In genomic region chr19:4211891-4212588, GRCm38 (mm10) we compare ENCODE assay signal across 19 mouse cellular contexts. TPM values are rescaled to one million over a fixed set of nuclear protein-coding genes. Genes with fewer than 3 reads are reported as not detected.
DNase-seq lines count a peak whose midpoint lies in the region; ATAC-seq and TF ChIP-seq lines count a peak whose summit lies in the region.
"Had no signal": no experiment of that assay in that cellular context is flagged by ENCODE, and none has a peak within 500 bp of the region (broad histone marks: within the 10 kb centered on the region; RNA-seq: fewer than 3 reads in every experiment).

No protein-coding gene starts in this region.

- no peak overlapping the region for H3K4me3 ChIP-seq in forebrain, embryonic 11.5 days (ENCODE audit: low read depth, low read length)
- no peak overlapping the region for H3K4me3 ChIP-seq in forebrain, embryonic 14.5 days (ENCODE audit: low read depth, low read length)
- no peak overlapping the region for H3K4me3 ChIP-seq in midbrain, embryonic 10.5 days
- H3K4me3 ChIP-seq in midbrain, embryonic 11.5 days (ENCODE audit: low read depth, low read length), result no peak overlapping the region
- no peak overlapping the region for H3K4me3 ChIP-seq in intestine, embryonic 15.5 days (replicated peaks)
- no peak overlapping the region for H3K4me3 ChIP-seq in limb, embryonic 15.5 days
- H3K4me3 ChIP-seq in lung, adult 2 months (replicated peaks; ENCODE audit: extremely low read depth, low read depth, low read length), result no peak overlapping the region
- H3K4me3 ChIP-seq: heart, embryonic 12.5 days had no signal

- no peak overlapping the region for H3K27ac ChIP-seq in forebrain, embryonic 11.5 days (ENCODE audit: low read depth, low read length)
- no peak overlapping the region for H3K27ac ChIP-seq in forebrain, embryonic 14.5 days (ENCODE audit: low read depth, low read length)
- H3K27ac ChIP-seq in midbrain, embryonic 10.5 days (replicated peaks), result peak overlapping the region; percentile 4
- no peak overlapping the region for H3K27ac ChIP-seq in midbrain, embryonic 11.5 days (ENCODE audit: low read depth, low read length)
- H3K27ac ChIP-seq in intestine, embryonic 15.5 days, result no peak overlapping the region
- H3K27ac ChIP-seq in limb, embryonic 15.5 days, result peak overlapping the region; percentile 61

- H3K36me3 ChIP-seq in forebrain, embryonic 11.5 days (ENCODE audit: control insufficient read depth, insufficient read depth, low read length), result no peaks in the 10 kb centered on the region
- no peaks in the 10 kb centered on the region for H3K36me3 ChIP-seq in forebrain, embryonic 14.5 days (ENCODE audit: control insufficient read depth, insufficient read depth, low read length)
- no peaks in the 10 kb centered on the region for H3K36me3 ChIP-seq in midbrain, embryonic 10.5 days
- H3K36me3 ChIP-seq in midbrain, embryonic 11.5 days (ENCODE audit: control insufficient read depth, insufficient read depth, low read length), result no peaks in the 10 kb centered on the region
- no peaks in the 10 kb centered on the region for H3K36me3 ChIP-seq in intestine, embryonic 15.5 days
- H3K36me3 ChIP-seq in limb, embryonic 15.5 days, result no peaks in the 10 kb centered on the region
- H3K36me3 ChIP-seq: heart, embryonic 12.5 days had no signal

- TF ChIP-seq CTCF in lung, adult 2 months (IDR thresholded peaks at IDR 0.05; ENCODE audit: insufficient read depth, low read length), result no peak

- peak overlapping the region; percentile 7; the same call in 1 of the 2 replicates for H3K9ac ChIP-seq in forebrain, embryonic 11.5 days (ENCODE audit: low read length)
- H3K9ac ChIP-seq in forebrain, embryonic 14.5 days (ENCODE audit: low read length), result no peak overlapping the region
- no peak overlapping the region for H3K9ac ChIP-seq in midbrain, embryonic 11.5 days (ENCODE audit: low read length)
- peak overlapping the region; percentile 5; the same call in 1 of the 2 replicates for H3K9ac ChIP-seq in intestine, embryonic 15.5 days
- H3K9ac ChIP-seq in limb, embryonic 15.5 days, result no peak overlapping the region
- H3K9ac ChIP-seq: heart, embryonic 12.5 days had no signal

- no peaks in the 10 kb centered on the region for H3K9me3 ChIP-seq in forebrain, embryonic 11.5 days (ENCODE audit: control insufficient read depth, low read length)
- no peaks in the 10 kb centered on the region for H3K9me3 ChIP-seq in forebrain, embryonic 14.5 days (replicated peaks; ENCODE audit: control insufficient read depth, low read length)
- H3K9me3 ChIP-seq in midbrain, embryonic 10.5 days (replicated peaks), result no peaks in the 10 kb centered on the region
- H3K9me3 ChIP-seq in midbrain, embryonic 11.5 days (ENCODE audit: control insufficient read depth, low read length), result no peaks in the 10 kb centered on the region
- no peaks in the 10 kb centered on the region for H3K9me3 ChIP-seq in intestine, embryonic 15.5 days
- no peaks in the 10 kb centered on the region for H3K9me3 ChIP-seq in limb, embryonic 15.5 days
- H3K9me3 ChIP-seq: heart, embryonic 12.5 days had no signal

- no peak overlapping the region for H3K4me2 ChIP-seq in forebrain, embryonic 11.5 days (ENCODE audit: low read depth, low read length, severe bottlenecking)
- no peak overlapping the region for H3K4me2 ChIP-seq in forebrain, embryonic 14.5 days (ENCODE audit: low read length)
- H3K4me2 ChIP-seq in midbrain, embryonic 11.5 days, result no peak overlapping the region
- no peak overlapping the region for H3K4me2 ChIP-seq in intestine, embryonic 15.5 days (replicated peaks)
- no peak overlapping the region for H3K4me2 ChIP-seq in limb, embryonic 15.5 days
- H3K4me2 ChIP-seq: heart, embryonic 12.5 days; liver, embryonic 11.5 days had no signal

- no peak for TF ChIP-seq POLR2A in lung, adult 2 months (IDR thresholded peaks at IDR 0.05; ENCODE audit: borderline replicate concordance, extremely low read depth, low read depth, low read length)

- ATAC-seq in forebrain, embryonic 11.5 days (replicated peaks; ENCODE audit: low FRiP score), result no peak
- ATAC-seq in forebrain, embryonic 14.5 days, result no peak
- no peak for ATAC-seq in midbrain, embryonic 11.5 days (ENCODE audit: low FRiP score)
- ATAC-seq in intestine, embryonic 15.5 days, result no peak
- no peak for ATAC-seq in limb, embryonic 15.5 days (ENCODE audit: insufficient number of reproducible peaks, low FRiP score, low TSS enrichment, low read depth)

- peaks cover 23% of the 10 kb centered on the region for H3K4me1 ChIP-seq in forebrain, embryonic 11.5 days (replicated peaks; ENCODE audit: control insufficient read depth, insufficient read depth, low read length)
- peaks cover 15% of the 10 kb centered on the region for H3K4me1 ChIP-seq in forebrain, embryonic 14.5 days (ENCODE audit: control insufficient read depth, insufficient read depth, low read length)
- peaks cover 55% of the 10 kb centered on the region for H3K4me1 ChIP-seq in midbrain, embryonic 10.5 days
- peaks cover 25% of the 10 kb centered on the region for H3K4me1 ChIP-seq in midbrain, embryonic 11.5 days (ENCODE audit: control insufficient read depth, insufficient read depth, low read length)
- peaks cover 42% of the 10 kb centered on the region for H3K4me1 ChIP-seq in intestine, embryonic 15.5 days (replicated peaks)
- peaks cover 49% of the 10 kb centered on the region for H3K4me1 ChIP-seq in limb, embryonic 15.5 days
- H3K4me1 ChIP-seq in lung, adult 2 months (ENCODE audit: control insufficient read depth, insufficient read depth, low read length), result peaks cover 18% of the 10 kb centered on the region

- no peak for DNase-seq in forebrain, embryonic 11.5 days (ENCODE audit: low spot score)
- DNase-seq in forebrain, embryonic 14.5 days (ENCODE audit: low spot score), result no peak
- no peak for DNase-seq in midbrain, embryonic 10.5 days (ENCODE audit: low spot score)
- DNase-seq in midbrain, embryonic 11.5 days (ENCODE audit: low spot score, missing footprints), result no peak
- no peak for DNase-seq in thymus, adult 18-20 months
- DNase-seq in lung, adult 2 months, result no peak
- DNase-seq: cerebellum, postnatal 10 days; embryo, embryonic 11 days; gastrocnemius, postnatal 36 days; kidney, postnatal 10 days had no signal

- WGBS in forebrain, embryonic 11.5 days, result 18% methylated on average over 4 of the region's 4 CpGs
- WGBS in forebrain, embryonic 14.5 days, result 14% methylated on average over 4 of the region's 4 CpGs
- WGBS in midbrain, embryonic 10.5 days, result 12% methylated on average over 4 of the region's 4 CpGs
- WGBS in midbrain, embryonic 11.5 days, result 16% methylated on average over 4 of the region's 4 CpGs
- WGBS in intestine, embryonic 15.5 days, result 66% methylated on average over 4 of the region's 4 CpGs
- 34% methylated on average over 4 of the region's 4 CpGs for WGBS in limb, embryonic 15.5 days
- 85% methylated on average over 4 of the region's 4 CpGs for WGBS in lung, adult 2 months

- peaks cover 31% of the 10 kb centered on the region for H3K27me3 ChIP-seq in forebrain, embryonic 11.5 days (ENCODE audit: control insufficient read depth, insufficient read depth, low read length)
- peaks cover 37% of the 10 kb centered on the region for H3K27me3 ChIP-seq in forebrain, embryonic 14.5 days (replicated peaks; ENCODE audit: control insufficient read depth, insufficient read depth, low read length)
- H3K27me3 ChIP-seq in midbrain, embryonic 10.5 days (ENCODE audit: low read depth, poor library complexity, severe bottlenecking), result peaks cover 86% of the 10 kb centered on the region
- peaks cover 47% of the 10 kb centered on the region for H3K27me3 ChIP-seq in midbrain, embryonic 11.5 days (ENCODE audit: control insufficient read depth, insufficient read depth, low read length)
- H3K27me3 ChIP-seq in intestine, embryonic 15.5 days (replicated peaks), result 0 out of 2 replicates have a peak, but pooled peaks cover 3% of the 10 kb centered on the region
- H3K27me3 ChIP-seq in limb, embryonic 15.5 days, result no peaks in the 10 kb centered on the region

RNA-seq across cellular contexts. Expression of gene Clcf1, which starts 2.0 kb away (rescaled TPM):
- polyA plus RNA-seq in forebrain, embryonic 11.5 days (2014; fragmentation: Nextera tagmentation; extraction: Ambion mirVana), result 1.0 and 1.8 TPM in 2 replicates
- polyA plus RNA-seq in forebrain, embryonic 14.5 days (2014; fragmentation: Nextera tagmentation; extraction: Ambion mirVana), result 0.61 and 0.85 TPM in 2 replicates
- polyA plus RNA-seq in midbrain, embryonic 10.5 days (2016; fragmentation: Nextera tagmentation; extraction: Ambion mirVana), result 0.65 and 0.74 TPM in 2 replicates
- 0.31 and 0.32 TPM in 2 replicates for polyA plus RNA-seq in midbrain, embryonic 11.5 days (2014; fragmentation: Nextera tagmentation; extraction: Ambion mirVana)
- polyA plus RNA-seq in intestine, embryonic 15.5 days (2015; fragmentation: Nextera tagmentation; extraction: Ambion mirVana), result 5.7 and 5.9 TPM in 2 replicates
- polyA plus RNA-seq in limb, embryonic 15.5 days (2015; fragmentation: Nextera tagmentation; extraction: Ambion mirVana), result 8.1 and 8.4 TPM in 2 replicates
- 34.0 and 42.0 TPM in 2 replicates for polyA plus RNA-seq in lung, adult 2 months (2012; rRNA removed)

RNA-seq across cellular contexts. Expression of gene AC109138.7, which starts 2.1 kb away (rescaled TPM):
- polyA plus RNA-seq in forebrain, embryonic 11.5 days (2014; fragmentation: Nextera tagmentation; extraction: Ambion mirVana), result not detected in 2 replicates
- polyA plus RNA-seq in forebrain, embryonic 14.5 days (2014; fragmentation: Nextera tagmentation; extraction: Ambion mirVana), result not detected in 2 replicates
- polyA plus RNA-seq in midbrain, embryonic 10.5 days (2016; fragmentation: Nextera tagmentation; extraction: Ambion mirVana), result not detected in 2 replicates
- polyA plus RNA-seq in midbrain, embryonic 11.5 days (2014; fragmentation: Nextera tagmentation; extraction: Ambion mirVana), result not detected in 2 replicates
- polyA plus RNA-seq in intestine, embryonic 15.5 days (2015; fragmentation: Nextera tagmentation; extraction: Ambion mirVana), result not detected in 2 replicates
- polyA plus RNA-seq in limb, embryonic 15.5 days (2015; fragmentation: Nextera tagmentation; extraction: Ambion mirVana), result not detected in 2 replicates
- polyA plus RNA-seq in lung, adult 2 months (2012; rRNA removed), result not detected in 2 replicates
- polyA plus RNA-seq: frontal cortex, adult 2 months; heart, embryonic 12.5 days; liver, embryonic 11.5 days; lung, embryonic 16.5 days; midbrain, postnatal 0 days; neural tube, embryonic 11.5 days; stomach, embryonic 14.5 days had no signal

RNA-seq across cellular contexts. Expression of gene Rad9a, which starts 10.6 kb away (rescaled TPM):
- polyA plus RNA-seq in forebrain, embryonic 11.5 days (2014; fragmentation: Nextera tagmentation; extraction: Ambion mirVana), result 49.9 and 52.6 TPM in 2 replicates
- polyA plus RNA-seq in forebrain, embryonic 14.5 days (2014; fragmentation: Nextera tagmentation; extraction: Ambion mirVana), result 25.5 and 25.7 TPM in 2 replicates
- polyA plus RNA-seq in midbrain, embryonic 10.5 days (2016; fragmentation: Nextera tagmentation; extraction: Ambion mirVana), result 58.9 and 60.3 TPM in 2 replicates
- 42.4 and 43.5 TPM in 2 replicates for polyA plus RNA-seq in midbrain, embryonic 11.5 days (2014; fragmentation: Nextera tagmentation; extraction: Ambion mirVana)
- 29.3 and 30.5 TPM in 2 replicates for polyA plus RNA-seq in intestine, embryonic 15.5 days (2015; fragmentation: Nextera tagmentation; extraction: Ambion mirVana)
- 31.6 and 33.5 TPM in 2 replicates for polyA plus RNA-seq in limb, embryonic 15.5 days (2015; fragmentation: Nextera tagmentation; extraction: Ambion mirVana)
- polyA plus RNA-seq in lung, adult 2 months (2012; rRNA removed), result 32.3 and 36.9 TPM in 2 replicates

RNA-seq across cellular contexts. Expression of gene Pold4, which starts 19.7 kb away (rescaled TPM):
- polyA plus RNA-seq in forebrain, embryonic 11.5 days (2014; fragmentation: Nextera tagmentation; extraction: Ambion mirVana), result 8.0 and 8.8 TPM in 2 replicates
- polyA plus RNA-seq in forebrain, embryonic 14.5 days (2014; fragmentation: Nextera tagmentation; extraction: Ambion mirVana), result 17.6 and 19.0 TPM in 2 replicates
- 12.2 and 15.6 TPM in 2 replicates for polyA plus RNA-seq in midbrain, embryonic 10.5 days (2016; fragmentation: Nextera tagmentation; extraction: Ambion mirVana)
- 12.2 and 12.6 TPM in 2 replicates for polyA plus RNA-seq in midbrain, embryonic 11.5 days (2014; fragmentation: Nextera tagmentation; extraction: Ambion mirVana)
- 35.0 and 40.8 TPM in 2 replicates for polyA plus RNA-seq in intestine, embryonic 15.5 days (2015; fragmentation: Nextera tagmentation; extraction: Ambion mirVana)
- polyA plus RNA-seq in limb, embryonic 15.5 days (2015; fragmentation: Nextera tagmentation; extraction: Ambion mirVana), result 27.7 and 35.9 TPM in 2 replicates
- polyA plus RNA-seq in lung, adult 2 months (2012; rRNA removed), result 110 and 112 TPM in 2 replicates

RNA-seq across cellular contexts. Expression of gene Ppp1ca, which starts 20.2 kb away (rescaled TPM):
- 856 and 864 TPM in 2 replicates for polyA plus RNA-seq in forebrain, embryonic 11.5 days (2014; fragmentation: Nextera tagmentation; extraction: Ambion mirVana)
- polyA plus RNA-seq in forebrain, embryonic 14.5 days (2014; fragmentation: Nextera tagmentation; extraction: Ambion mirVana), result 608 and 689 TPM in 2 replicates
- polyA plus RNA-seq in midbrain, embryonic 10.5 days (2016; fragmentation: Nextera tagmentation; extraction: Ambion mirVana), result 1,003 and 1,059 TPM in 2 replicates
- 874 and 929 TPM in 2 replicates for polyA plus RNA-seq in midbrain, embryonic 11.5 days (2014; fragmentation: Nextera tagmentation; extraction: Ambion mirVana)
- 757 and 779 TPM in 2 replicates for polyA plus RNA-seq in intestine, embryonic 15.5 days (2015; fragmentation: Nextera tagmentation; extraction: Ambion mirVana)
- 759 and 834 TPM in 2 replicates for polyA plus RNA-seq in limb, embryonic 15.5 days (2015; fragmentation: Nextera tagmentation; extraction: Ambion mirVana)
- 373 and 384 TPM in 2 replicates for polyA plus RNA-seq in lung, adult 2 months (2012; rRNA removed)

Comparison
In these comparisons a context has a peak if more than half of its experiments do, and no peak if none do; other contexts are left out.
1. H3K27ac ChIP-seq: peak in midbrain, embryonic 10.5 days (single experiment) and limb, embryonic 15.5 days (single experiment); none in forebrain, embryonic 11.5 days (single experiment), forebrain, embryonic 14.5 days (single experiment), midbrain, embryonic 11.5 days (single experiment) and intestine, embryonic 15.5 days (single experiment).
2. H3K9ac ChIP-seq: peak in forebrain, embryonic 11.5 days (single experiment) and intestine, embryonic 15.5 days (single experiment); none in forebrain, embryonic 14.5 days (single experiment), midbrain, embryonic 11.5 days (single experiment) and limb, embryonic 15.5 days (single experiment).